Mouse (Mus musculus) forebrain, embryonic 14.5 days (tissue): Measurements from ENCODE around the gene Pias3. TPM values are rescaled to one million over a fixed set of nuclear protein-coding genes. Genes with fewer than 3 reads are reported as not detected.

ENCODE experiments used
- ATAC-seq: fragments of 200-750 bp; cut with Nextera tagmentation; 2 replicates; pipeline ENCODE4 v1.8.0; 2017; ENCODE audit warnings: mild to moderate bottlenecking, moderate library complexity
- DNase-seq: peaks from one replicate; pipeline ENCODE4 v3.0.0-alpha.2; 2015; ENCODE audit warnings: low spot score
- H3K27ac ChIP-seq: fragments of 300-500 bp; sonication (generic); 2 replicates; pipeline ENCODE4 v1.5.1; 2014; ENCODE audit warnings: low read depth, mild to moderate bottlenecking, control low read depth, low read length, moderate library complexity
- H3K27me3 ChIP-seq: fragments of 300-500 bp; sonication (generic); replicated peaks from 2 replicates; pipeline ENCODE4 v1.6.1; 2014; ENCODE audit warnings: low read length, control low read depth, mixed read lengths; ENCODE audit not compliant: control insufficient read depth, insufficient read depth
- H3K36me3 ChIP-seq: fragments of 300-500 bp; sonication (generic); 2 replicates; pipeline ENCODE4 v1.6.1; 2014; ENCODE audit warnings: low read length, control low read depth; ENCODE audit not compliant: control insufficient read depth, insufficient read depth
- H3K4me1 ChIP-seq: fragments of 300-500 bp; sonication (generic); 2 replicates; pipeline ENCODE4 v1.6.1; 2014; ENCODE audit warnings: antibody characterized with exemption, low read length, control low read depth; ENCODE audit not compliant: control insufficient read depth, insufficient read depth
- H3K4me2 ChIP-seq: fragments of 300-500 bp; sonication (generic); 2 replicates; pipeline ENCODE4 v1.6.1; 2014; ENCODE audit warnings: mild to moderate bottlenecking, control low read depth, low read length
- H3K4me3 ChIP-seq: fragments of 300-500 bp; sonication (generic); 2 replicates; pipeline ENCODE4 v1.5.1; 2014; ENCODE audit warnings: low read depth, low read length, control low read depth
- H3K9ac ChIP-seq: fragments of 300-500 bp; sonication (generic); 2 replicates; pipeline ENCODE4 v1.6.1; 2014; ENCODE audit warnings: mild to moderate bottlenecking, low read length, control low read depth, moderate library complexity
- H3K9me3 ChIP-seq: fragments of 300-500 bp; sonication (generic); replicated peaks from 2 replicates; pipeline ENCODE4 v1.6.1; 2016; ENCODE audit warnings: low read length, control low read depth, mixed read lengths; ENCODE audit not compliant: control insufficient read depth
- WGBS: fragments of 180-500 bp; shearing (Covaris S2); extraction: QIAGEN DNeasy Blood & Tissue Kit; methylation state at CpG from one replicate; pipeline ENCODE4 v1.1.7; 2014; 5-methylcytosine and 5-hydroxymethylcytosine counted together
- polyA plus RNA-seq: library from polyadenylated mRNA; unstranded; fragments of >200 nt; fragmentation: Nextera tagmentation; extraction: Ambion mirVana; gene quantifications from 2 replicates; pipeline ENCODE4 v1.2.1, GENCODE M21; 2014

Gene Pias3
- polyA plus RNA-seq, 1 experiment from 2014 or later = 14.8 TPM

- H3K9ac ChIP-seq = no peak overlapping the region
- H3K27ac ChIP-seq = no peak overlapping the region
- peaks cover 9% of the 10 kb centered on the region for H3K4me1 ChIP-seq
- DNase-seq (no peak), ATAC-seq (no peak)
- no peak overlapping the region for H3K4me2 ChIP-seq
- H3K36me3 ChIP-seq = no peaks in the 10 kb centered on the region
- WGBS = 97% methylated on average over 1 of the region's 1 CpGs
- no peak overlapping the region for H3K4me3 ChIP-seq
- no peaks in the 10 kb centered on the region for H3K27me3 ChIP-seq
- H3K9me3 ChIP-seq = no peaks in the 10 kb centered on the region
Measured at GRCm38 (mm10) chr3:96693579-96693978, 2.6 kb upstream of the Pias3 start.

GRCm38 (mm10) chr3:96696766-96697732 is 865 bp downstream of the Pias3 start:
- Histone ChIP-seq H3K36me3 (peaks cover 22% of the 10 kb centered on the region), H3K4me1 (peaks cover 7% of the 10 kb centered on the region), H3K9me3 (no peaks in the 10 kb centered on the region), H3K4me3 (peak overlapping the region; percentile 82), H3K27me3 (no peaks in the 10 kb centered on the region), H3K27ac (peak overlapping the region; percentile 91), H3K9ac (peak overlapping the region; percentile 79), H3K4me2 (peak overlapping the region; percentile 72)
- 1% methylated on average over 74 of the region's 85 CpGs for WGBS
- ATAC-seq (peak; percentile 91), DNase-seq (peak; percentile 87)

GRCm38 (mm10) chr3:96698993-96699690 is 3.0 kb downstream of the Pias3 start:
- H3K9me3 ChIP-seq = no peaks in the 10 kb centered on the region
- DNase-seq = no peak
- H3K27me3 ChIP-seq = no peaks in the 10 kb centered on the region
- no peak overlapping the region for H3K27ac ChIP-seq
- H3K36me3 ChIP-seq = peaks cover 40% of the 10 kb centered on the region
- peaks cover 7% of the 10 kb centered on the region for H3K4me1 ChIP-seq
- H3K4me3 ChIP-seq = no peak overlapping the region
- no peak overlapping the region for H3K9ac ChIP-seq
- WGBS = 64% methylated on average over 19 of the region's 19 CpGs
- no peak for ATAC-seq
- no peak overlapping the region for H3K4me2 ChIP-seq

GRCm38 (mm10) chr3:96700376-96700775 is 4.2 kb downstream of the Pias3 start:
- Histone ChIP-seq H3K36me3 (peaks cover 49% of the 10 kb centered on the region), H3K27ac (no peak overlapping the region), H3K9ac (no peak overlapping the region), H3K4me2 (no peak overlapping the region), H3K27me3 (no peaks in the 10 kb centered on the region), H3K9me3 (no peaks in the 10 kb centered on the region), H3K4me1 (peaks cover 7% of the 10 kb centered on the region), H3K4me3 (no peak overlapping the region)
- WGBS = 54% methylated on average over 7 of the region's 7 CpGs
- DNase-seq = peak; percentile 45
- no peak for ATAC-seq

- H3K9ac ChIP-seq = no peak overlapping the region
- no peaks in the 10 kb centered on the region for H3K9me3 ChIP-seq
- 78% methylated on average over 4 of the region's 4 CpGs for WGBS
- ATAC-seq = no peak
- H3K27ac ChIP-seq = no peak overlapping the region
- H3K36me3 ChIP-seq = peaks cover 49% of the 10 kb centered on the region
- H3K4me2 ChIP-seq = no peak overlapping the region
- peaks cover 4% of the 10 kb centered on the region for H3K4me1 ChIP-seq
- H3K27me3 ChIP-seq = no peaks in the 10 kb centered on the region
- no peak for DNase-seq
- no peak overlapping the region for H3K4me3 ChIP-seq
Measured at GRCm38 (mm10) chr3:96701003-96701402, 4.8 kb downstream of the Pias3 start.

- DNase-seq = no peak
- Histone ChIP-seq H3K4me2 (no peak overlapping the region), H3K9ac (no peak overlapping the region), H3K4me1 (no peaks in the 10 kb centered on the region), H3K36me3 (peaks cover 46% of the 10 kb centered on the region), H3K4me3 (no peak overlapping the region), H3K27me3 (no peaks in the 10 kb centered on the region), H3K9me3 (no peaks in the 10 kb centered on the region), H3K27ac (no peak overlapping the region)
- no peak for ATAC-seq
- WGBS = 63% methylated on average over 11 of the region's 11 CpGs
Measured at GRCm38 (mm10) chr3:96704778-96705177, 8.6 kb downstream of the Pias3 start.

GRCm38 (mm10) chr3:96706217-96706616 is 10.0 kb downstream of the Pias3 start:
- Histone ChIP-seq H3K36me3 (peaks cover 50% of the 10 kb centered on the region), H3K9ac (no peak overlapping the region), H3K27me3 (no peaks in the 10 kb centered on the region), H3K4me1 (no peaks in the 10 kb centered on the region), H3K27ac (no peak overlapping the region), H3K4me3 (no peak overlapping the region), H3K9me3 (no peaks in the 10 kb centered on the region), H3K4me2 (no peak overlapping the region)
- ATAC-seq (no peak), DNase-seq (no peak)
- WGBS = 93% methylated on average over 11 of the region's 11 CpGs

- Histone ChIP-seq H3K36me3 (peaks cover 50% of the 10 kb centered on the region), H3K9me3 (no peaks in the 10 kb centered on the region), H3K4me1 (no peaks in the 10 kb centered on the region), H3K4me3 (no peak overlapping the region), H3K27ac (no peak overlapping the region), H3K27me3 (no peaks in the 10 kb centered on the region), H3K4me2 (no peak overlapping the region), H3K9ac (no peak overlapping the region)
- no peak for ATAC-seq
- WGBS = 72% methylated on average over 7 of the region's 7 CpGs
- no peak for DNase-seq
Measured at GRCm38 (mm10) chr3:96706984-96707383, 10.8 kb downstream of the Pias3 start.
